Mouse (Mus musculus): ENCODE data around the gene Cdc42bpg. TPM values are rescaled to one million over a fixed set of nuclear protein-coding genes. Genes with fewer than 3 reads are reported as not detected.

Gene Cdc42bpg
- polyA plus RNA-seq, 1 experiment, result 133 TPM

DNA sequence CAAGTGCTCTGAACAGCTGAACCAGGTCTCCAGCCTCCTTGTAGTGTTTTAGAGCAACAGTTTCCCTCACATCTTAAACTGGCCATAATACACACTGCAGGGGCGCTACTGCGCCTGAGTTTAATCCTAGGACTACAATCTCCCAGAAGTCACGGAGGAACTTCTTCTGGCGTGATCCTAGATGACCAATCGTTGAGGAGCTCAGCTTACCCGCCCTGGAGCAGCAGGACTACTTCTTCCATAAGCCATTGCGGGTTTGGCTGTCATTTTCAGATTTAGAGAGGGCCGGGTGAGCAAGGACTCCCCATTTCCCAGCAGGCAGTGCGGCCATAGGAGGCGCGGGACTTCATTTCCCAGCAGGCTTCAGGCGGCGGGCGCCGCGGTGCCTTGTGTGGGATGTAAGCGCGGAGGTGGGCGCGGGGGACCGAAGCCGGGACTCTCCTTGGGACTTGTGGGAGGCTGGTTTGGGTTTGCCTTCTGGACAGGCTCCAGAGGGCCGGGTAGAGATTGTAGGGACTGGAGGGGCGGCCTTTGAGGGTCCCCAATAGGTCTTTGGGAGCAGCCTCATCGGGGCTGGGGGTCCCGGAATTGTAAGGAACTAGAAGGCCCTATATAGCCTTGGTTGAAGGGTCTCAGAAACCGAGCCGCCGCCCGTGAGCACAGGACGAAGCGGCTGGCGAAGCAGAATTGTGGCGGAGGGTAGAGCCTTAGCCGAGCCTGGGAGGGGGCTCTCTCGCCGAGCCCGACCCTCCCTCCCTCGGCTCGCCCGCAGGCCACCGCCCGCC lies 28.6 kb downstream of the Cdc42bpg start, which contains the start of gene Men1:
Gene Men1, plus strand, starts transcription at position 307 of the 785 bp plus-strand sequence.
- Histone ChIP-seq H3K4me1 (ENCODE audit: control insufficient read depth, insufficient read depth, low read length) (peaks cover 21% of the 10 kb centered on the region; the same call in 1 of the 2 replicates), H3K4me3 (replicated peaks; ENCODE audit: extremely low read depth, low read depth, low read length) (peak within 1 kb of the TSS; percentile 78)
- WGBS, result under 1% methylated on average over 43 of the region's 43 CpGs
- peak; percentile 89 for DNase-seq
- TF ChIP-seq CTCF (IDR thresholded peaks at IDR 0.05; ENCODE audit: insufficient read depth, low read length) (no peak), POLR2A (IDR thresholded peaks at IDR 0.05; ENCODE audit: borderline replicate concordance, extremely low read depth, low read depth, low read length) (peak; percentile 37; the same call in 1 of the 2 replicates)

GRCm38 (mm10) chr19:6335458-6335827 lies 29.2 kb downstream of the Cdc42bpg start:
- TF ChIP-seq POLR2A (IDR thresholded peaks at IDR 0.05; ENCODE audit: borderline replicate concordance, extremely low read depth, low read depth, low read length), result no peak
- TF ChIP-seq CTCF (IDR thresholded peaks at IDR 0.05; ENCODE audit: insufficient read depth, low read length), result no peak
- Histone ChIP-seq H3K4me3 (replicated peaks; ENCODE audit: extremely low read depth, low read depth, low read length) (peak overlapping the region; percentile 78), H3K4me1 (ENCODE audit: control insufficient read depth, insufficient read depth, low read length) (peaks cover 21% of the 10 kb centered on the region; the same call in 1 of the 2 replicates)
- WGBS, result under 1% methylated on average over 25 of the region's 25 CpGs
- peak; percentile 27 for DNase-seq

- Histone ChIP-seq H3K4me1 (ENCODE audit: control insufficient read depth, insufficient read depth, low read length) (peaks cover 22% of the 10 kb centered on the region; the same call in 1 of the 2 replicates), H3K4me3 (replicated peaks; ENCODE audit: extremely low read depth, low read depth, low read length) (no peak overlapping the region)
- 92% methylated on average over 10 of the region's 10 CpGs for WGBS
- TF ChIP-seq POLR2A (IDR thresholded peaks at IDR 0.05; ENCODE audit: borderline replicate concordance, extremely low read depth, low read depth, low read length), result no peak
- TF ChIP-seq CTCF (IDR thresholded peaks at IDR 0.05; ENCODE audit: insufficient read depth, low read length), result no peak
- DNase-seq, result no peak
Measured at GRCm38 (mm10) chr19:6336920-6337319, 30.7 kb downstream of the Cdc42bpg start.

- H3K4me1 ChIP-seq (ENCODE audit: control insufficient read depth, insufficient read depth, low read length), result peaks cover 24% of the 10 kb centered on the region
Measured at GRCm38 (mm10) chr19:6338171-6338570, 31.9 kb downstream of the Cdc42bpg start.

GRCm38 (mm10) chr19:6338716-6339115 lies 32.5 kb downstream of the Cdc42bpg start:
- H3K4me3 ChIP-seq (replicated peaks; ENCODE audit: extremely low read depth, low read depth, low read length), result no peak overlapping the region
- WGBS, result 85% methylated on average over 11 of the region's 11 CpGs
- TF ChIP-seq CTCF (IDR thresholded peaks at IDR 0.05; ENCODE audit: insufficient read depth, low read length) (no peak), POLR2A (IDR thresholded peaks at IDR 0.05; ENCODE audit: borderline replicate concordance, extremely low read depth, low read depth, low read length) (no peak)
- peaks cover 27% of the 10 kb centered on the region for H3K4me1 ChIP-seq (ENCODE audit: control insufficient read depth, insufficient read depth, low read length)
- DNase-seq, result no peak

More at GRCm38 (mm10) chr19:6338171-6338570, 31.9 kb downstream of the Cdc42bpg start:
- no peak overlapping the region for H3K4me3 ChIP-seq (replicated peaks; ENCODE audit: extremely low read depth, low read depth, low read length)
- TF ChIP-seq POLR2A (IDR thresholded peaks at IDR 0.05; ENCODE audit: borderline replicate concordance, extremely low read depth, low read depth, low read length) (no peak), CTCF (IDR thresholded peaks at IDR 0.05; ENCODE audit: insufficient read depth, low read length) (no peak)
- WGBS, result 94% methylated on average over 7 of the region's 7 CpGs
- no peak for DNase-seq

DNA sequence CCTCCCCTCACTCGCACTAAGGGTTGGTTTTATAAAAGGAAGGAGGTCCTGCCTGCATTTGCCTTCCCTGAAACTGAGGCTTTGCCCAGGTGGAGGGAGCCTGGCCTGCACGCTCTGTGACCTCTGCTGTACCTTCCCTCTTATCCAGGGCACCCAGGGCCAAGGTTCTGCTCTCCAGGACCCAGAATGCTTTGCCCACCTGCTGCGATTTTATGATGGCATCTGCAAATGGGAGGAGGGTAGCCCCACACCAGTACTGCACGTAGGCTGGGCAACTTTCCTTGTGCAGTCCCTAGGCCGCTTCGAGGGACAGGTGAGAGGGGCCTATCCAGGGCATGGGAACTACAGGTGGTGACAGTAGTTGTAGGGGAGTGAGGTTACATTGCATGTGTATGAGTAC lies 32.9 kb downstream of the Cdc42bpg start:
- no peak for TF ChIP-seq POLR2A (IDR thresholded peaks at IDR 0.05; ENCODE audit: borderline replicate concordance, extremely low read depth, low read depth, low read length)
- no peak for TF ChIP-seq CTCF (IDR thresholded peaks at IDR 0.05; ENCODE audit: insufficient read depth, low read length)
- 93% methylated on average over 6 of the region's 6 CpGs for WGBS
- H3K4me3 ChIP-seq (replicated peaks; ENCODE audit: extremely low read depth, low read depth, low read length), result no peak overlapping the region
- no peak for DNase-seq
- peaks cover 30% of the 10 kb centered on the region for H3K4me1 ChIP-seq (ENCODE audit: control insufficient read depth, insufficient read depth, low read length)

GRCm38 (mm10) chr19:6339890-6340504 lies 33.7 kb downstream of the Cdc42bpg start:
- no peak for DNase-seq
- Histone ChIP-seq H3K4me3 (replicated peaks; ENCODE audit: extremely low read depth, low read depth, low read length) (peak overlapping the region; percentile 53), H3K4me1 (ENCODE audit: control insufficient read depth, insufficient read depth, low read length) (peaks cover 30% of the 10 kb centered on the region)
- TF ChIP-seq POLR2A (IDR thresholded peaks at IDR 0.05; ENCODE audit: borderline replicate concordance, extremely low read depth, low read depth, low read length), result peak; percentile 66; the same call in 1 of the 2 replicates
- TF ChIP-seq CTCF (IDR thresholded peaks at IDR 0.05; ENCODE audit: insufficient read depth, low read length), result peak; percentile 56
- 47% methylated on average over 15 of the region's 15 CpGs for WGBS

- 2% methylated on average over 70 of the region's 72 CpGs for WGBS
- Histone ChIP-seq H3K4me1 (ENCODE audit: control insufficient read depth, insufficient read depth, low read length) (peaks cover 25% of the 10 kb centered on the region), H3K4me3 (replicated peaks; ENCODE audit: extremely low read depth, low read depth, low read length) (peak within 1 kb of the TSS; percentile 95)
- DNase-seq, result peak; percentile 84
- TF ChIP-seq CTCF (IDR thresholded peaks at IDR 0.05; ENCODE audit: insufficient read depth, low read length) (no peak), POLR2A (IDR thresholded peaks at IDR 0.05; ENCODE audit: borderline replicate concordance, extremely low read depth, low read depth, low read length) (peak; percentile 68; the same call in 1 of the 2 replicates)
Measured at GRCm38 (mm10) chr19:6340524-6341452, 34.5 kb downstream of the Cdc42bpg start, which contains the start of gene Map4k2. Gene Map4k2, plus strand, starts transcription at chr19:6341135.
